Mouse (Mus musculus): ENCODE data around the gene Cox19. TPM values are rescaled to one million over a fixed set of nuclear protein-coding genes. Genes with fewer than 3 reads are reported as not detected.
A peak's percentile ranks its signal among the peaks of the same experiment; 100 is the strongest.

Gene Cox19
- polyA plus RNA-seq, 1 experiment from 2014 or later: 155 TPM

DNA sequence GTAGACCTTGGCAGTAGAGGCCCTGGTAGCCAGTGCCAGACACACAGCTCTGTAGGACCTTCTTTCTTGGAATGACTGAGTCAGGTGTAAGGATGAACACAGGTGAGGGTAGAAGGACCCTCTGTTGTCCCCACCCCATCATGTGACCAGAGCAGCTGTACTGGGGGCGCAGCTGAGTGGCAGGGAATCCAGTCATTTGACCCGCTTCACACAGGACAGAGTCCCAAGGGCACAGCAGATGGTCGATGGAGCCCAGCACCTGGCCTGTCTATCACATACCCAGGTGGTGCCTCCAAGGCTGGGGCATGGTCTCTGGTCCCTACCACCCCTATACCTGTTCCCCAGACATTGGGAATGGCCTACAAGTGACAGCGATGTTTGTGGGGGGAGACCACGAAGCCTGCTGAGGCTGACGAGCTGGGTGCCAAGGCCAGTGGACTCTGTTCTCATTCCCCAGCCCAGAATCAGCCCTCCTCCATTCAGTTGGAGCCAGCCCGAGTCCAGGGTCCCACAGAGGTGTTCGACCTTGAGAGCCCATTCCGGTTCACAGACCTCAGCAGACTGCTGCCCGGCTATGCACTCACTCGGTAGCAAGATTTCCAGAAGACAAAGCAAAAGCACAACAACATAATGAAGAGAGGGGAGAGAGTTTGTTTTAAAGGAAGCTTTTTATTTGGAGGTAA lies 17.6 kb upstream of the Cox19 start:
- Histone ChIP-seq H3K36me3 (ENCODE audit: control insufficient read depth, insufficient read depth, low read length) (no peaks in the 10 kb centered on the region), H3K9me3 (replicated peaks; ENCODE audit: control insufficient read depth, low read length) (no peaks in the 10 kb centered on the region), H3K27ac (ENCODE audit: low read depth, low read length) (no peak overlapping the region), H3K4me2 (ENCODE audit: low read length) (no peak overlapping the region), H3K9ac (ENCODE audit: low read length) (no peak overlapping the region), H3K4me3 (ENCODE audit: low read depth, low read length) (no peak overlapping the region), H3K27me3 (replicated peaks; ENCODE audit: control insufficient read depth, insufficient read depth, low read length) (no peaks in the 10 kb centered on the region), H3K4me1 (ENCODE audit: control insufficient read depth, insufficient read depth, low read length) (peaks cover 9% of the 10 kb centered on the region)
- DNase-seq (ENCODE audit: low spot score): no peak
- 80% methylated on average over 11 of the region's 11 CpGs for WGBS
- ATAC-seq: no peak

DNA sequence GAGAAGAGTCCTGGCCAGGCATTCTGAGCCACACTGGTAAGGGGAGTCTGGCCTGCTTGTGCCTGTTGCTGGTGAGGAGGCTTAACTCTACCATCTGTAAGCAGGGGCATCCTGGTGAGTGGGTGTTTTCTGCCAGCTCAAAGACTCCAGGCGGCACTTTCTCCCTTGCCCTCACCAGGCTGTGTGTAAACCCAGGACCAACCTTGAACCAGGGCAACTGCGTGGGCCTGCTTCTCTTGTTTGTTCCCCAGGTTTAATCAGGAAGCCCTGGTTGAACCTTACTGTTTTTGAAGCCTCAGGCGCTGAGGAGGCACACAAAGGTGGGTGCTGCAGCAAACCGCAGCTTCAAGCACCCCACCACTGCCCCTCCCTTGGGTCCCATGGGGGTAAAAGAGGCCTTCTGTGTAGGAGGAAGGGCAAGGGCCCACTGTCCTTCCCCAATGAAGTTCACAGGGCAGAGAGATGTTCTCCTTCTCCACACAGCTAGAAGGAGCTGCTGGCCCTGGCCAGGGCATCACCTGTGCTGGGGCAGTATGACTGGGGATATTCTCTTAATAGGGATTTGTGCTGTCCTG lies 16.8 kb upstream of the Cox19 start:
- Histone ChIP-seq H3K4me1 (ENCODE audit: control insufficient read depth, insufficient read depth, low read length) (peaks cover 9% of the 10 kb centered on the region), H3K9ac (ENCODE audit: low read length) (no peak overlapping the region), H3K4me3 (ENCODE audit: low read depth, low read length) (no peak overlapping the region), H3K27ac (ENCODE audit: low read depth, low read length) (no peak overlapping the region), H3K4me2 (ENCODE audit: low read length) (no peak overlapping the region), H3K27me3 (replicated peaks; ENCODE audit: control insufficient read depth, insufficient read depth, low read length) (no peaks in the 10 kb centered on the region), H3K36me3 (ENCODE audit: control insufficient read depth, insufficient read depth, low read length) (no peaks in the 10 kb centered on the region), H3K9me3 (replicated peaks; ENCODE audit: control insufficient read depth, low read length) (no peaks in the 10 kb centered on the region)
- 92% methylated on average over 4 of the region's 4 CpGs for WGBS
- ATAC-seq: no peak
- DNase-seq (ENCODE audit: low spot score): no peak

DNA sequence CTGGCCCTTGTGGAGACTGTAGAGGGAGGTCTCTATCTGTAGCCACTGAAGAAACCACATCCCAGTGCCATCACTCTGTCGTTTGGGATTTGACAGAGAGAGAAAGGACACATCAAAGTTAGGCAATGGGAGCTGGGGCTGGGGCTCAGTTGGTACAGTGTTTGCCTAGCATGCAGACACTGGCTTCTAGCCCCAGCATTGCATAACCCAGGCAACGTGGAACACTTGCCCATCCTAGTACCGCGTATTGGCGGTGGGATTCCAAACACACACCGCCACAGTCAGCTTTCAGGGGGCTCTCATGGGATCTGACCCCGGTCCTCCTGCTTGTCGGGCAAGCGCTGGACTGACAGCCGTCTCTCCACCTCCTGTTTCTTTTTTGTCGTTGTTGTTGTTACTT lies 15.3 kb upstream of the Cox19 start:
- H3K4me1 ChIP-seq (ENCODE audit: control insufficient read depth, insufficient read depth, low read length): peaks cover 2% of the 10 kb centered on the region; the same call in 1 of the 2 replicates
- ATAC-seq (no peak), DNase-seq (ENCODE audit: low spot score) (no peak)
- H3K4me3 ChIP-seq (ENCODE audit: low read depth, low read length): no peak overlapping the region
- H3K36me3 ChIP-seq (ENCODE audit: control insufficient read depth, insufficient read depth, low read length): peaks cover 5% of the 10 kb centered on the region; the same call in 1 of the 2 replicates
- no peak overlapping the region for H3K27ac ChIP-seq (ENCODE audit: low read depth, low read length)
- H3K9ac ChIP-seq (ENCODE audit: low read length): no peak overlapping the region
- H3K4me2 ChIP-seq (ENCODE audit: low read length): no peak overlapping the region
- H3K9me3 ChIP-seq (replicated peaks; ENCODE audit: control insufficient read depth, low read length): no peaks in the 10 kb centered on the region
- H3K27me3 ChIP-seq (replicated peaks; ENCODE audit: control insufficient read depth, insufficient read depth, low read length): no peaks in the 10 kb centered on the region
- 81% methylated on average over 11 of the region's 11 CpGs for WGBS

DNA sequence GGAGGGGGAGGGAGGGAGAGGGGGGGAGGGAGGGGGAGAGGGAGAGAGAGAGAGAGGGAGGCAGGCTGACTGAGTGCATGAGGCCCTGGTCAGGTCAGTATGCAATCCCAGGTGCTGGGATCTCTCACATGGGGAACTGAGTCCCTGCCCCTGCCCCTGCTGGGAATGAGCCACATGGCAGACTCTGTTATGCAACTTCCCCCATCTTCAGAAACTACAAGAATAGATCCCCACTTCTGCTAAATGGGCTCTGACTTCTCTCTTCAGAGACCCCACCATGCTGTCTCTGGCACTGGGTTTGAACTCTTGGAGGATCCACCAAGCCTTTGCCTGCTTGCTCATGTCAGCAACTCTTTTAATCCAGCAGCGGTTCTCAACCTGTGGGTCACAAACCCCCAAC lies 14.6 kb upstream of the Cox19 start:
- ATAC-seq: no peak
- WGBS: 88% methylated on average over 1 of the region's 1 CpGs
- Histone ChIP-seq H3K27ac (ENCODE audit: low read depth, low read length) (no peak overlapping the region), H3K4me3 (ENCODE audit: low read depth, low read length) (no peak overlapping the region), H3K36me3 (ENCODE audit: control insufficient read depth, insufficient read depth, low read length) (peaks cover 5% of the 10 kb centered on the region; the same call in 1 of the 2 replicates), H3K4me1 (ENCODE audit: control insufficient read depth, insufficient read depth, low read length) (no peaks in the 10 kb centered on the region), H3K27me3 (replicated peaks; ENCODE audit: control insufficient read depth, insufficient read depth, low read length) (no peaks in the 10 kb centered on the region), H3K4me2 (ENCODE audit: low read length) (no peak overlapping the region), H3K9ac (ENCODE audit: low read length) (no peak overlapping the region), H3K9me3 (replicated peaks; ENCODE audit: control insufficient read depth, low read length) (no peaks in the 10 kb centered on the region)
- DNase-seq (ENCODE audit: low spot score): no peak

DNA sequence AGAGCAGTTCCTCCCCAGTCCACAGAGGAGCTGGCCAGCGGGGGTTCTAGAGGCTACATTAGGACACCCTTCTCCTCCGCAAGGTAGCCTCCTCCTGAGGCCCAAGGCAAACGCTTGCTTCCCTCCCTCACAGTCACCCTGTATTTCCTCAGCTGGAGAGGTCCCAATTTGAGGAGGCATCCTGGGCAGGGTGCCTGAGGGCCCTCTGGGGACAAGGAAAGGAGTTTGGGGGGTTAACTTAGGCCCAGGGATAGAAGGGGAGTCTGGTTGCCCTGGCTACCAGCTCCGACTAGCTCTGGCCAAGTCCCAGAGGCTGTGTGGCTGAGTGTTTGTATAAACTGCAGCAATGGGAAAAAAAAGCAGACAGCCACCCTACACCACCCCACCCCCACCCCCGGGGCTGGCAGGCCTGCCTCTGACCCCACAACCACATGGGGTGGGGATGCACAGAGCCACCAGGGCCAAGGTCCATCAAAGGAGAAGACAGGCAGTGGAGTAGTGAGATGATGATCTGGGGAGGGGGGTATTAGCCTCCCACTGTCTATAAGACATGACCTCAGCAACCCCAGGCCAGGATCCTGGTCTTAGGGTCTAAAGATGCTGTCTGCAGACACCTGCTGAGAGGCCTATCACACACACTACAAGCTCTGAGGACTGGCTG lies 13.8 kb upstream of the Cox19 start:
- peaks cover 7% of the 10 kb centered on the region; the same call in 1 of the 2 replicates for H3K36me3 ChIP-seq (ENCODE audit: control insufficient read depth, insufficient read depth, low read length)
- no peak overlapping the region for H3K27ac ChIP-seq (ENCODE audit: low read depth, low read length)
- no peaks in the 10 kb centered on the region for H3K9me3 ChIP-seq (replicated peaks; ENCODE audit: control insufficient read depth, low read length)
- no peak overlapping the region for H3K4me3 ChIP-seq (ENCODE audit: low read depth, low read length)
- no peak overlapping the region for H3K4me2 ChIP-seq (ENCODE audit: low read length)
- H3K9ac ChIP-seq (ENCODE audit: low read length): no peak overlapping the region
- DNase-seq (ENCODE audit: low spot score): no peak
- no peaks in the 10 kb centered on the region for H3K27me3 ChIP-seq (replicated peaks; ENCODE audit: control insufficient read depth, insufficient read depth, low read length)
- no peaks in the 10 kb centered on the region for H3K4me1 ChIP-seq (ENCODE audit: control insufficient read depth, insufficient read depth, low read length)
- 40% methylated on average over 5 of the region's 5 CpGs for WGBS
- ATAC-seq: no peak

DNA sequence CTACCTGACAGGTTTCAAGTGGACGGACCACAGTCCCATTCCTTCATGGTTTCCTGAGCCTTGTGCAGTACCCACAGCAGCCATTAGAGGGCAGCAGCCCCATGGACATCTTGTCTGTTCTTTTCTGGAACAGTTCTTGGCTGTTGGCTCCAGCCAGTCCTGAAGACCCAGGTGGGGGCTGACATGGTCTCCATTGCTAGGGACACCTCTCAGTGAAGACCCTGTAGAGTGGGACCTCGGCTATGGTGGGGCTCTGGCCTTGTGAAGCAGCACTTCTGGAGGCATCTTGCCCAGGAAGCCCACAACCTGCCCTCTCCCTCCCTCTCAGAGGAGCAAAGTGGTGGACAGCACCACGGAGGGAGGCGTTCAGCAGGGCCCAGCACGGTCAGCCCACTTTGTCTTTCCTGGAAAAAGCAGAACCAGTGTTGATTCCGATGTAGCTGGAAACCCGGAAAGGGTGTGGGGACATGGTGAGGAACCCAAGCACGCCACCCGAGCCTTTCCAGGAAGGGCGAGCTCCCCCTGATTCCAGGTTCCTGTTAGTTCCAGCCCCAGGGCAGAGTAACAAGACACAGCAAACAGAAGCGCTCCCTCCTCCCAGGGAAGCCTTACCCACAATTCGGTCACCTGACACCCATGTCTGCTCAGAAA lies 13.2 kb upstream of the Cox19 start:
- Histone ChIP-seq H3K4me3 (ENCODE audit: low read depth, low read length) (no peak overlapping the region), H3K4me2 (ENCODE audit: low read length) (no peak overlapping the region), H3K36me3 (ENCODE audit: control insufficient read depth, insufficient read depth, low read length) (peaks cover 8% of the 10 kb centered on the region; the same call in 1 of the 2 replicates), H3K27me3 (replicated peaks; ENCODE audit: control insufficient read depth, insufficient read depth, low read length) (no peaks in the 10 kb centered on the region), H3K4me1 (ENCODE audit: control insufficient read depth, insufficient read depth, low read length) (no peaks in the 10 kb centered on the region), H3K9ac (ENCODE audit: low read length) (no peak overlapping the region), H3K27ac (ENCODE audit: low read depth, low read length) (no peak overlapping the region), H3K9me3 (replicated peaks; ENCODE audit: control insufficient read depth, low read length) (no peaks in the 10 kb centered on the region)
- ATAC-seq (peak; percentile 65; the same call in 1 of the 2 replicates), DNase-seq (ENCODE audit: low spot score) (peak; percentile 88)
- WGBS: 41% methylated on average over 12 of the region's 12 CpGs

DNA sequence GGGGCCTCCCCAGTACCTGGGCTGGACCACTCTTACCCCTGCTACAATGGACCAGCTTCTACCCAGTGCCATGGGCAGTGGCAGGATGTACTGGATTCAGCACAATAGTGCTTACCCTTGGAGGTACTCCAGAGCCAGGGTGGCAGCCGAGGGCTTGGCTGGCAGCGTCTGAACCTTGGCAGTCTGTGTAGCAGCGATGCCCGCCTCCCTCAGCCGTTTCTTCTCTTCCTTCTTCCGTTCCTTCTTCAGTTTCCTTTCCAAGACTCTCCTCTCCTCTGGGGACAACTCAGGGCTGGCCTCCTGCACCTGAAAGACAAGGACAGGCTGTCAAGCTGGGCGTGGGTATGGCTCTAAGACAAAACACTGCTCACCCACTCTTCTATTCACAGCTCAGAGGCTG lies 12.6 kb upstream of the Cox19 start:
- H3K36me3 ChIP-seq (ENCODE audit: control insufficient read depth, insufficient read depth, low read length): peaks cover 8% of the 10 kb centered on the region; the same call in 1 of the 2 replicates
- H3K9me3 ChIP-seq (replicated peaks; ENCODE audit: control insufficient read depth, low read length): no peaks in the 10 kb centered on the region
- H3K4me3 ChIP-seq (ENCODE audit: low read depth, low read length): no peak overlapping the region
- no peak overlapping the region for H3K9ac ChIP-seq (ENCODE audit: low read length)
- WGBS: 70% methylated on average over 7 of the region's 7 CpGs
- no peak overlapping the region for H3K4me2 ChIP-seq (ENCODE audit: low read length)
- no peak for DNase-seq (ENCODE audit: low spot score)
- no peaks in the 10 kb centered on the region for H3K4me1 ChIP-seq (ENCODE audit: control insufficient read depth, insufficient read depth, low read length)
- no peak overlapping the region for H3K27ac ChIP-seq (ENCODE audit: low read depth, low read length)
- no peaks in the 10 kb centered on the region for H3K27me3 ChIP-seq (replicated peaks; ENCODE audit: control insufficient read depth, insufficient read depth, low read length)
- no peak for ATAC-seq

DNA sequence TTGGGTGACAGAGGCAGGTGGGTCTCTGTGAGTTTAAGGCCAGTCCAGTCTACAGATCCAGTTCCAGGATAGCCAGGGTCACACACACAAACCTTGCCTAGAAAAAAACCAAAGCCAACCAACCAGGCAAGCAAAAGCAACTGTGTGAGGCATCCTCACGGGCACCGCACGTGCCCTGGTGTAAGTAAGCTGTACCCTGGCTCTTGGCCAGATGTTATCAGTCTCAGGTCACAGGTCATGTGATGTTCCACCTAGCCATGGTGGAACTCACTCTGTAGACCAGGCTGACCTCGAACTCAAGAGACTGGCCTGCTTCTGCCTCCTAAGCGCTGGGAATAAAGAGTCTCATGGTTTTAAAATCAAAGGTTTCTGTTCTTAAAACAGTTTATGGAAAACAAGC lies 8.0 kb upstream of the Cox19 start:
- H3K4me3 ChIP-seq (ENCODE audit: low read depth, low read length): no peak overlapping the region
- no peaks in the 10 kb centered on the region for H3K4me1 ChIP-seq (ENCODE audit: control insufficient read depth, insufficient read depth, low read length)
- no peaks in the 10 kb centered on the region for H3K9me3 ChIP-seq (replicated peaks; ENCODE audit: control insufficient read depth, low read length)
- H3K9ac ChIP-seq (ENCODE audit: low read length): no peak overlapping the region
- no peak overlapping the region for H3K4me2 ChIP-seq (ENCODE audit: low read length)
- WGBS: 98% methylated on average over 5 of the region's 5 CpGs
- no peak overlapping the region for H3K27ac ChIP-seq (ENCODE audit: low read depth, low read length)
- H3K27me3 ChIP-seq (replicated peaks; ENCODE audit: control insufficient read depth, insufficient read depth, low read length): no peaks in the 10 kb centered on the region
- H3K36me3 ChIP-seq (ENCODE audit: control insufficient read depth, insufficient read depth, low read length): peaks cover 12% of the 10 kb centered on the region; the same call in 1 of the 2 replicates
- ATAC-seq (no peak), DNase-seq (ENCODE audit: low spot score) (no peak)
